Mouse (Mus musculus): ENCODE results near the gene Atpaf2. TPM values are rescaled to one million over a fixed set of nuclear protein-coding genes. Genes with fewer than 3 reads are reported as not detected.

Atpaf2 gene
- polyA plus RNA-seq (2012; fragmentation: generic; extraction: Trizol) = 10 to 100 TPM; 22.8 to 27.0 TPM

GRCm38 (mm10) chr11:60417717-60418472, at the start of gene Atpaf2:
TSS of gene Atpaf2 (minus strand) at chr11:60418457.

GRCm38 (mm10) chr11:60454080-60454744, 36.0 kb upstream of the Atpaf2 start, which contains the start of gene Drg2:
TSS of gene Drg2 (plus strand) at chr11:60454591.

GRCm38 (mm10) chr11:60416963-60417716, 1.1 kb downstream of the Atpaf2 start, which contains the start of gene Gid4:
TSS of gene Gid4 (plus strand) at chr11:60417145.

GRCm38 (mm10) chr11:60352559-60353411, 65.5 kb downstream of the Atpaf2 start, which contains the start of the genes Tom1l2 and Drc3:
TSS of gene Tom1l2 (minus strand) at chr11:60352905.
TSS of gene Drc3 (plus strand) at chr11:60353329.

Other genes with a start within 250 kb of the Atpaf2 start
- 10 to 100 TPM; 10.1 to 40.5 TPM for gene Srebf1, start 195.9 kb downstream of the Atpaf2 start, polyA plus RNA-seq (2012; fragmentation: generic; extraction: Trizol)
- gene Tom1l2, start 65.6 kb downstream of the Atpaf2 start, polyA plus RNA-seq (2012; fragmentation: generic; extraction: Trizol) = 10 to 100 TPM; 10.0 to 33.7 TPM
- under 1 TPM; 0.01 to 0.30 TPM for gene Drc3, start 65.1 kb downstream of the Atpaf2 start, polyA plus RNA-seq (2012; fragmentation: generic; extraction: Trizol)
- gene Gid4, start 1.3 kb downstream of the Atpaf2 start, polyA plus RNA-seq (2012; fragmentation: generic; extraction: Trizol) = 1 to 10 TPM; 3.2 to 7.8 TPM
- gene Drg2, start 36.1 kb upstream of the Atpaf2 start, polyA plus RNA-seq (2012; fragmentation: generic; extraction: Trizol) = 100 to 1,000 TPM in 1 of 2 experiments, 10 to 100 TPM in 1; 81.5 to 105 TPM
- gene Myo15, start 50.9 kb upstream of the Atpaf2 start, polyA plus RNA-seq (2012; fragmentation: generic; extraction: Trizol) = under 1 TPM in 1 of 2 experiments, not detected in 1; 0.05 TPM
- gene Alkbh5, start 117.9 kb upstream of the Atpaf2 start, polyA plus RNA-seq (2012; fragmentation: generic; extraction: Trizol) = 10 to 100 TPM in 1 of 2 experiments, 1 to 10 TPM in 1; 3.2 to 18.2 TPM

All from C3H10T1/2 (cell line).